Mouse (Mus musculus) layer of hippocampus, adult 2 months (tissue): Measurements from ENCODE around the gene Ppbp. TPM values are rescaled to one million over a fixed set of nuclear protein-coding genes. Genes with fewer than 3 reads are reported as not detected.
"Not testable (repeated sequence)": the region's sequence is repeated elsewhere in the genome, so short reads cannot be mapped to it uniquely, and the experiment has no call there.

Experiments
- DNase-seq, 2 experiments: peaks; one replicate each; pipeline ENCODE4 v3.0.0; 2022; ENCODE audit warnings: low spot score in 2 of 2
- H3K27ac ChIP-seq: fragments of 200-600 bp; 2 replicates; pipeline ENCODE4 v1.8.1; 2022
- H3K4me3 ChIP-seq: fragments of 200-600 bp; 2 replicates; pipeline ENCODE4 v1.8.1; 2022; ENCODE audit warnings: mild to moderate bottlenecking
- CTCF ChIP-seq: fragments of 200-600 bp; conservative IDR thresholded peaks from 2 replicates; pipeline ENCODE4 v1.8.1; 2022; ENCODE audit warnings: antibody characterized with exemption, mild to moderate bottlenecking, moderate library complexity
- total RNA-seq, 2 experiments: library from RNA; stranded (reverse); gene quantifications; 2 replicates each; pipeline ENCODE4 v1.2.3; 2021

The Ppbp gene
- total RNA-seq, 2 experiments from 2014 or later = 0.46 TPM; not detected in 1

- TF ChIP-seq CTCF = no peak
- DNase-seq = no peak
- H3K4me3 ChIP-seq = no peak overlapping the region
- H3K27ac ChIP-seq = no peak overlapping the region
Measured at GRCm38 (mm10) chr5:90765821-90766606, 2.3 kb upstream of the Ppbp start.

- no peak for TF ChIP-seq CTCF
- no peak overlapping the region for H3K4me3 ChIP-seq
- H3K27ac ChIP-seq = no peak overlapping the region
- no peak for DNase-seq
Measured at GRCm38 (mm10) chr5:90771369-90771768, 3.1 kb downstream of the Ppbp start.

GRCm38 (mm10) chr5:90771880-90772653 lies 3.7 kb downstream of the Ppbp start, which contains the start of gene Pf4:
Pf4 (plus strand) TSS chr5:90772435.
- Histone ChIP-seq H3K27ac (no peak within 1 kb of the TSS), H3K4me3 (no peak within 1 kb of the TSS)
- no peak for TF ChIP-seq CTCF
- no peak for DNase-seq

GRCm38 (mm10) chr5:90775562-90775961 lies 7.2 kb downstream of the Ppbp start:
- DNase-seq = no peak
- TF ChIP-seq CTCF = no peak
- no peak overlapping the region for H3K27ac ChIP-seq
- H3K4me3 ChIP-seq = no peak overlapping the region

GRCm38 (mm10) chr5:90777621-90778020 lies 9.3 kb downstream of the Ppbp start:
- DNase-seq = no peak
- TF ChIP-seq CTCF = no peak
- H3K4me3 ChIP-seq = no peak overlapping the region
- H3K27ac ChIP-seq = no peak overlapping the region

GRCm38 (mm10) chr5:90778856-90779255 lies 10.5 kb downstream of the Ppbp start:
- no peak overlapping the region for H3K27ac ChIP-seq
- TF ChIP-seq CTCF = no peak
- DNase-seq = no peak
- H3K4me3 ChIP-seq = no peak overlapping the region

GRCm38 (mm10) chr5:90783697-90784096 lies 15.4 kb downstream of the Ppbp start:
- no peak for DNase-seq
- Histone ChIP-seq H3K4me3 (no peak overlapping the region), H3K27ac (no peak overlapping the region)
- no peak for TF ChIP-seq CTCF

GRCm38 (mm10) chr5:90785659-90786588 lies 17.6 kb downstream of the Ppbp start, which contains the start of gene Cxcl3:
Cxcl3 (plus strand) TSS chr5:90786103.
- DNase-seq = no peak
- Histone ChIP-seq H3K27ac (no peak within 1 kb of the TSS), H3K4me3 (no peak within 1 kb of the TSS; the same call in 1 of the 2 replicates)
- peak; percentile 49 for TF ChIP-seq CTCF

- no peak for DNase-seq
- no peak overlapping the region for H3K27ac ChIP-seq
- peak; percentile 61 for TF ChIP-seq CTCF
- H3K4me3 ChIP-seq = no peak overlapping the region
Measured at GRCm38 (mm10) chr5:90788114-90788513, 19.8 kb downstream of the Ppbp start.

- H3K4me3 ChIP-seq = no peak overlapping the region
- H3K27ac ChIP-seq = no peak overlapping the region
- no peak for DNase-seq
- TF ChIP-seq CTCF = no peak
Measured at GRCm38 (mm10) chr5:90789306-90790073, 21.2 kb downstream of the Ppbp start.

- no peak overlapping the region for H3K27ac ChIP-seq
- no peak for DNase-seq
- no peak overlapping the region for H3K4me3 ChIP-seq
- TF ChIP-seq CTCF = no peak
Measured at GRCm38 (mm10) chr5:90790074-90790502, 21.8 kb downstream of the Ppbp start.

- Histone ChIP-seq H3K27ac (no peak within 1 kb of the TSS), H3K4me3 (no peak within 1 kb of the TSS)
- DNase-seq = no peak
- TF ChIP-seq CTCF = no peak
Measured at GRCm38 (mm10) chr5:90794195-90794625, 25.9 kb downstream of the Ppbp start, which contains the start of gene Cxcl15. Cxcl15 (plus strand) TSS chr5:90794534.

- DNase-seq, H3K4me3 ChIP-seq, H3K27ac ChIP-seq: not testable (repeated sequence)
Measured at GRCm38 (mm10) chr5:90795392-90795791, 27.1 kb downstream of the Ppbp start.
